Mouse (Mus musculus): ENCODE measurements around the gene Myocos. TPM values are rescaled to one million over a fixed set of nuclear protein-coding genes. Genes with fewer than 3 reads are reported as not detected.

The Myocos gene
- not detected in 2 replicates for polyA plus RNA-seq (2015; fragmentation: Nextera tagmentation; extraction: Ambion mirVana)

DNA sequence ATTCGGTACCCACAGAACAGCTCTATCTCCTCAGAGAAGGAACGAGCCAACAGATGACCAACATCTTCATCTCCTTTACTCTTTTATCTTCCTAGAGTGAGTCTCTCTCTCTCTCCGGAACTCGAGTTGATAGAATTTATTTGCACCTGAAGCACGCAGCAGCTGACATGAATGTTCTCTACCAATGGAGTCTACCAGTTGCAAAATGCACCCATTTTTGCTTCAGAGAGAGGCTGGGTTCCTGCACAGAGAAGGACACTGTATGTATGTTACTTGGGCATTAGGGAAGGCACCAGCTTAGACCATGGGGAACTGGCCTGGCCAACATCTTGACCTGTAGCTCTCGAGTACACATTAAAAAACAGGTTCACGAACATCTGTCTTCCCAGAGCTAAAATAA is at the start of gene Myocos:
Gene Myocos (minus strand): TSS at position 101 of the 400 bp plus-strand sequence.
- Histone ChIP-seq H3K9me3 (replicated peaks) (no peaks in the 10 kb centered on the region), H3K4me2 (no peak within 1 kb of the TSS), H3K36me3 (ENCODE audit: poor library complexity, severe bottlenecking) (no peaks in the 10 kb centered on the region), H3K27ac (no peak within 1 kb of the TSS), H3K4me1 (no peaks in the 10 kb centered on the region), H3K4me3 (no peak within 1 kb of the TSS), H3K27me3 (no peaks in the 10 kb centered on the region), H3K9ac (no peak within 1 kb of the TSS)
- 94% methylated on average over 7 of the region's 7 CpGs for WGBS
- no peak for ATAC-seq

DNA sequence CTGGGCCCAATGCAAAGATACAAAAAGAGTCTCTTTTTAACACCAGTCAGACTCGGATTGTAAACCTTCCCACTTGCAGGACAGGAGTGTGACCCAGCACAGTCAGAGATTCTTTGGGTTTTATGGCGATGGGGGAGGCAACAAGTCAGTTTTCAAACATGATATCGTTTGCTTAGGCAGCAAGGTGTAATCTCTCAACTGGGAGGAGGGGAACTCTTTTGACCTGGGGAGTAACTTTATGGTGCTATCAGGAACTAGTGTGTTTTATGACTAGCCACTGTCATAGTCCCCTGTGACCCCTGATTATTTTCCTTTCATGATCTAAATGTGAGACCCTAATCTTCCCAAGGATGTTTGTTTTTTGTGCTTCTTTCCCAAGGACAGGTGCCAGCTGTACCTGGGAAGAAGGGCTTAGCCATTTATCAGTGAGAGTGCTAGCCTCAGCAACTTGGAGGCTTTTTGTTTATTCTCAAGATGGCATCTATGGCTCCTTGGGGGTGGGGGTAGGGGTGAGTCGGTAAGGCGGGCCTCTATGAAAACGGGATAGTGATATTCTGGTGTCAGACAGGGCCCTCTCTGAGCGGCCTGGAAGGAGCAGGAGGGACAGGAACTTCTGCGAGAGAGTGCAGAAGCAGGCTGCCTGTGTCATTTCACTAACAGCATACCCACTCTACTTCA is 42.5 kb upstream of the Myocos start:
- no peak overlapping the region for H3K4me2 ChIP-seq
- H3K9me3 ChIP-seq (replicated peaks) = no peaks in the 10 kb centered on the region
- 89% methylated on average over 8 of the region's 8 CpGs for WGBS
- no peak overlapping the region for H3K4me3 ChIP-seq
- peaks cover 78% of the 10 kb centered on the region for H3K36me3 ChIP-seq (ENCODE audit: poor library complexity, severe bottlenecking)
- H3K27ac ChIP-seq = no peak overlapping the region
- H3K27me3 ChIP-seq = no peaks in the 10 kb centered on the region
- H3K9ac ChIP-seq = no peak overlapping the region
- no peaks in the 10 kb centered on the region for H3K4me1 ChIP-seq
- ATAC-seq = no peak

DNA sequence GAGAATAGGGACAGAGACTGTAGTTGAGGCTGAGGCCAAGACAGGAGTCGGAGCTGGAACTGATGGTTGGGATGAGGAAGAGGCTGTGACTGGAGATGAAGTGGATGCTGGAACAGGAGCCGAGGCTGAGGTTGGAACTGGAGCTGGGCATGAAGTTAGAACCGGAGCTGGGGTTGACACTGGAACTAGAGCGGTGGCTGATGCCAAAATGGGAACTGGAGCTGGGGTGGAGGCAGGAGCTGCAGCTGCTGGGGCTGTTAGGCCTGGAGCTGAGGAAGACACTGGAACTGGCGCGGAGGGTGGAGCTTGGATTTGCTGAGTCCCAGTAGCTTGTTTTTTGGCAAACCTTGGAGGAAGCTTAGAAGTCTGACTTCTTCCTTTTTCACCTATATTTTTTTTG is 39.8 kb upstream of the Myocos start:
- no peak for ATAC-seq
- H3K4me1 ChIP-seq = no peaks in the 10 kb centered on the region
- no peak overlapping the region for H3K4me2 ChIP-seq
- peaks cover 80% of the 10 kb centered on the region for H3K36me3 ChIP-seq (ENCODE audit: poor library complexity, severe bottlenecking)
- H3K27ac ChIP-seq = no peak overlapping the region
- H3K4me3 ChIP-seq = no peak overlapping the region
- 97% methylated on average over 6 of the region's 6 CpGs for WGBS
- no peaks in the 10 kb centered on the region for H3K27me3 ChIP-seq
- H3K9ac ChIP-seq = no peak overlapping the region
- no peaks in the 10 kb centered on the region for H3K9me3 ChIP-seq (replicated peaks)

DNA sequence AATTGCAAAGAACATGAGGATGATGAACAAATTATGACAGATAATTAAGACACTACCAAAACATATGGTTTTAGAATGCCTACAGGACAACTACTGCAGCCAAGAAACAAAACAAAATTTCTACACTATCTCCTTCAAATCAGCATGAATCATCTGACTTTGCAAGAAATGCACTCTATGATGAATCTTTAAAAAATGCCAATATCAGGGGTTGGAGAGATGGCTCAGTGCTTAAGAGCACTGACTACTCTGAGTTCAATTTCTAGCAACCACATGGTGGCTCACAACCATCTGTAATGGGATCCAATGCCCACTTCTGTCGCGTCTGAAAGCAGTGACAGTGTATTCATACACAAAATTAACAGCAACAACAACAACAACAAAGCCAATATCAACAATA is 35.7 kb upstream of the Myocos start:
- 92% methylated on average over 2 of the region's 2 CpGs for WGBS
- Histone ChIP-seq H3K4me3 (no peak overlapping the region), H3K27me3 (no peaks in the 10 kb centered on the region), H3K36me3 (ENCODE audit: poor library complexity, severe bottlenecking) (peaks cover 83% of the 10 kb centered on the region), H3K4me1 (no peaks in the 10 kb centered on the region), H3K9ac (no peak overlapping the region), H3K9me3 (replicated peaks) (no peaks in the 10 kb centered on the region), H3K4me2 (no peak overlapping the region), H3K27ac (no peak overlapping the region)
- no peak for ATAC-seq

DNA sequence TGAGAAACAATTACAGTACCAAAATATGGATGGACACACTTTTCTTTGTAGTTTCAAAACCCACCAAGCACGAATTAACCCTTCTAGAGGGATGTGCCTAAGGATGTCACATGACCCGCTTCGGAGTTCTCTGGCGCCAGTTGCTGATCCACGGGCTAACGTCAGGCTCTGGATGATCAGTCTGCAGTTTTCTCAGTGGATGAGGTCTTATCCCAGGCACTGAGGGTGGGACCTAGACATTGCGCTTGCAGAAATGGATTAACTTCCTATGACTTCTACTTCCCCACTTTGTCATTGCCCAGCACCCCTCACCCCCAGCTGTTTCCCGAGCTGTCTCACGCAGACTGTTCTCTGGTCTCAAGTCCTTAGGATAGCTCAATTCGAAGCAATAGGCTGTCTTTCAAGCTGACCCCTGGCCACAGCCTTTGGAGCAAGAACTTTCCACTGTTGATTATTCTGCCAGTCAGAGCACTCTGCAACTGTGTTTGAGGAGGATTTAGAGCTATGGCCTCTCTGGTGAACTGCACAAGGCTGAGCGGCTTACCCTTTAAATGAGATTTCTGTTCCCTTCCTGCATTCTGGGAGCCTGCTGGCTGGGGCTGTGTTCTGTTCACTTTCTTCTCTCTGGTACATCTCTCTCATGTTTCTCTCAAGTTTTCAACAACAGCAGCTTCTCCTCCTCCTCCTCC is 7.6 kb upstream of the Myocos start:
- ATAC-seq = peak; percentile 77
- H3K9me3 ChIP-seq (replicated peaks) = no peaks in the 10 kb centered on the region
- H3K4me2 ChIP-seq = peak overlapping the region; percentile 56
- H3K4me1 ChIP-seq = peaks cover 4% of the 10 kb centered on the region; the same call in 1 of the 2 replicates
- H3K27me3 ChIP-seq = no peaks in the 10 kb centered on the region
- 3% methylated on average over 11 of the region's 11 CpGs for WGBS
- H3K27ac ChIP-seq = no peak overlapping the region
- peak overlapping the region; percentile 55; the same call in 1 of the 2 replicates for H3K9ac ChIP-seq
- peaks cover 12% of the 10 kb centered on the region for H3K36me3 ChIP-seq (ENCODE audit: poor library complexity, severe bottlenecking)
- H3K4me3 ChIP-seq = peak overlapping the region; percentile 25; the same call in 1 of the 2 replicates

DNA sequence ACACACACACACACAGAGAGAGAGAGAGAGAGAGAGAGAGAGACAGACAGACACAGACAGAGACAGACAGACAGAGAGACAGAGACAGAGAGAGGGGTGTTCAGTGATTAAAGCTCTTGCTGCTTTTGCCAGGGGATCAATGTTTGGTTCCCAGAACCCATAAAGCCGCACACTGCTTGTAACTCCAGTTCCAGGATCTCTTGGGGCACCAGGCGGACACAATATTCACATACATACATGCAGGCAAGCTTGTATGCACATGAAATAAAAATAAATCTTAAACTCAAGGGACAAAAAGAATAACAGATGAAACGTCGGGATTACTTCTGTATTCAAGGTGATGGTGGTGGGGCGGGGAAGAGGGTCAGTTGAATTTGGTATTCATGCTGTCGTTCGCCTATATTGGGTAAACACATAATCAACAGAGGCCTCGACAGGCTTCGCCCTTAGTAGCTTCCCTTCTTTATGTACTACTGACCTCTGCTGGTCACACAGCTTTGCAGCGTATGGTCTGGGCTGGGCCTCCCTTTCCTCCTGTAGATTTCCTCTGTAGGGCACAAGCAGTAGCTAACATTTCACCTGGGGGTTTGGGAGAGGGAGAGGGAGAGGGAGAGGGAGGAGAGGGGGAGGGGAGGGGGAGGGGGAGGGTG is 6.9 kb upstream of the Myocos start:
- Histone ChIP-seq H3K9me3 (replicated peaks) (no peaks in the 10 kb centered on the region), H3K27me3 (no peaks in the 10 kb centered on the region), H3K9ac (no peak overlapping the region), H3K27ac (no peak overlapping the region), H3K4me1 (peaks cover 4% of the 10 kb centered on the region; the same call in 1 of the 2 replicates), H3K4me2 (peak overlapping the region; percentile 56; the same call in 1 of the 2 replicates), H3K36me3 (ENCODE audit: poor library complexity, severe bottlenecking) (peaks cover 5% of the 10 kb centered on the region; the same call in 1 of the 2 replicates), H3K4me3 (no peak overlapping the region)
- peak; percentile 98 for ATAC-seq
- WGBS = 14% methylated on average over 10 of the region's 10 CpGs

DNA sequence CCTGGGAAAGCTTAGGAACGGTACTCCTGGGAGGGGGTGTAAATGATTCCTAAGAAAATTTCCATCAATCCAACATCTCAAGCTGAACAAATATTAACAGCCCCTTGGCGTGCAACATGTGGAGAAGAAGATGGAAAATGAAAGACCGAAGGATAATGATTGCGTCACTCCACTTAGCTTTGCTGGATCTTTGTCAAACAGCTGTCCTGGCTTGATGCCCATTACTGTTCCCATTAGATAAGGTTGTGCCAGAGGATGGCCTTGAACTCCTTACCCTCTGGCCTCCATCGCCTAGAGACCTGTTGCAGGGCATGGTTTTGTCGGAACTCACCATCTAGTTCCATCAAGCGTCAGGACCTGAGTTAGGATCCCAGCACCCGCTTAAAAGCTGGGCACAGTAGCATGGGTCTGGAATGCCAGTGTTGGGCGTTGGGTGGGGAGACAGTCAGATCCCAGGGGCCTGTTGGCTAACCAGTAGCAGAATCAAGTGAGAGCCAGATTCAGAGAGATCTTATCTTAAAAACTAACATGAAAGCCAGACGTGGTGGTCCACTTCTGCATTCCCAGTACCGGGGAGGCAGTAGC is 2.3 kb upstream of the Myocos start:
- H3K27ac ChIP-seq = no peak overlapping the region
- 89% methylated on average over 11 of the region's 11 CpGs for WGBS
- no peak for ATAC-seq
- no peaks in the 10 kb centered on the region for H3K27me3 ChIP-seq
- H3K4me3 ChIP-seq = no peak overlapping the region
- H3K9ac ChIP-seq = no peak overlapping the region
- no peak overlapping the region for H3K4me2 ChIP-seq
- no peaks in the 10 kb centered on the region for H3K4me1 ChIP-seq
- no peaks in the 10 kb centered on the region for H3K9me3 ChIP-seq (replicated peaks)
- no peaks in the 10 kb centered on the region for H3K36me3 ChIP-seq (ENCODE audit: poor library complexity, severe bottlenecking)

DNA sequence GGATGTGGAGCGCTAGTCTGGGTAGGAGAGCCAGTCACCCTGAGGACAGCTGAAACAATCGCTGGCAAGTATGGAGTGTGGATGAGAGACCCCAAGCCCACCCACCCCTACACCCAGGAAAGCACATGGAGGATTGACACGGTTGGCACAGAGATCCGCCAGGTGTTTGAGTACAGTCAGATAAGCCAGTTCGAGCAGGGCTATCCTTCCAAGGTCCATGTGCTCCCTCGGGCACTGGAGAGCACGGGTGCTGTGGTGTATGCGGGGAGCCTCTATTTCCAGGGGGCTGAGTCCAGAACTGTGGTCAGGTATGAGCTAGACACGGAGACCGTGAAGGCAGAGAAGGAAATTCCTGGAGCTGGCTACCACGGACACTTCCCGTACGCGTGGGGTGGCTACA is 9.6 kb downstream of the Myocos start:
- H3K4me2 ChIP-seq = no peak overlapping the region
- no peaks in the 10 kb centered on the region for H3K27me3 ChIP-seq
- H3K9me3 ChIP-seq (replicated peaks) = no peaks in the 10 kb centered on the region
- no peaks in the 10 kb centered on the region for H3K4me1 ChIP-seq
- H3K36me3 ChIP-seq (ENCODE audit: poor library complexity, severe bottlenecking) = no peaks in the 10 kb centered on the region
- H3K4me3 ChIP-seq = no peak overlapping the region
- no peak overlapping the region for H3K9ac ChIP-seq
- ATAC-seq = no peak
- 97% methylated on average over 14 of the region's 14 CpGs for WGBS
- no peak overlapping the region for H3K27ac ChIP-seq

DNA sequence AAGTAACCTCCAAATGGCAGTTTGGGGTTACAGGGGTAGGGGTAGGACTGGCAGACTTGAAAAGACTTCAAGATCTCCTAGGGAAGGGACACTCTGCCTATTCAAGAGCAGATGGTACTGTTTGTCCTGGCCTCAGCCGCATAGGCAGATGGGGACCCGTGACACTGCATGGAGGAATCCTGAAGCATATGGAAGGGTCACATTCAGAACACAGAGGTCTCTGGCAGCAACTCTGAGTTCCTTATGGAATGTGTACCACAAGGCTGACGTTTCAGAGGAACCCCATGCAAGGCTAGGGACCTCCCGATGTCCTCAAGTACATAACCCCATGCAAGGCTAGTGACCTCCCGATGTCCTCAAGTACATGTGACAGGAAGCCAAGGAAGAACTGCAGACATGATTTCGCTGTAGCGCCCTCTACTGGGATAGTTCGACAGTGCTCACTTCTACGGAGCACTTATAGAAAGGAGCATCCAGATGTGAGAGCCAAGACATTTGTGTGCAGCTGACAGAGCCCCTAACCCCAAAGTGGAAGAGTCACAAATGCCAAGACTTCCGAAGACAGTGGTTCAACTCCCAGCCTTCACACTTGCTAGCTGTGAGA is 11.8 kb downstream of the Myocos start:
- Histone ChIP-seq H3K4me3 (no peak overlapping the region), H3K27me3 (no peaks in the 10 kb centered on the region), H3K9ac (no peak overlapping the region), H3K9me3 (replicated peaks) (no peaks in the 10 kb centered on the region), H3K36me3 (ENCODE audit: poor library complexity, severe bottlenecking) (no peaks in the 10 kb centered on the region), H3K27ac (no peak overlapping the region), H3K4me2 (no peak overlapping the region), H3K4me1 (no peaks in the 10 kb centered on the region)
- WGBS = 80% methylated on average over 10 of the region's 10 CpGs
- no peak for ATAC-seq

DNA sequence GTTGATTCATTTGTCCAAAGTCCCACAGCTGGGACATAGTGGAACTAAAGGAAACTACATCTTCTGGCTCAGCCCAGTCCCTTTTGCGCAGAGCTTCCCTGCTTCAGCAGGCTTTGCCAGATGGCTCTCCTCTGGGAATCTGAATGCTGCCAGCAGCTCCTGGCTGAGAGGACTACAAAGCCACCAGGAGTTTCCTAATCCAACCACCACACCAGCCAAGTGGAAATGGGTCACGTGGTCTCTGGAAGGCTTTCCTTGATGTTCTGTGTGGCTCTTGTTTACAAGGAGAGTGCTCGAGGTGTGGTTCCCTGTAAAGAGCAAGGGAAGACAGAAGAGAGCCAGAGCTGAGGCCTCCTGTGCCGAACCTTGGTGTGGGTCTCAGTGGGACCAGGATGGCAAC is 14.3 kb downstream of the Myocos start:
- Histone ChIP-seq H3K4me1 (no peaks in the 10 kb centered on the region), H3K9ac (no peak overlapping the region), H3K9me3 (replicated peaks) (no peaks in the 10 kb centered on the region), H3K27me3 (no peaks in the 10 kb centered on the region), H3K27ac (no peak overlapping the region), H3K4me3 (no peak overlapping the region), H3K36me3 (ENCODE audit: poor library complexity, severe bottlenecking) (no peaks in the 10 kb centered on the region), H3K4me2 (no peak overlapping the region)
- 40% methylated on average over 4 of the region's 4 CpGs for WGBS
- ATAC-seq = peak; percentile 66

DNA sequence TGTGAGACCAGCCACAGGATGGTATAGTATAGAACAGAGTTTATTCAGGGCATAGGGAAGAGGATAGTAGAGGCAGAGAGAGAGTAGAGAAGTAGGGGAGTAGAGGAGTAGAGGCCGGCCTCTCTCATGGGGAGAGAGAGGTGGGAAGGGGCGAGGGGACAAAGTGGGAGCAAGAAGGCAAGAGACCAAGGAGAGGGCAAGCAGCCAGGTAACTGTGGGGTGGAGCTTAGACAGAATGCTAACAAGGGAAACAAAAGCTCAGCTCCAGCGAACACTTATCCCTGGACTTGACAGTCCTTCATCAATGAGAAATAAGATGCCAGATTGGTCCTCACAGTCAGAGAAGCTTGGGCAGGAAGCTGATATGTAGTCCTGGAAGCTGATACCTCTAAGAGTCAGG is 15.4 kb downstream of the Myocos start:
- no peak overlapping the region for H3K4me3 ChIP-seq
- no peak overlapping the region for H3K4me2 ChIP-seq
- no peaks in the 10 kb centered on the region for H3K9me3 ChIP-seq (replicated peaks)
- no peaks in the 10 kb centered on the region for H3K4me1 ChIP-seq
- no peak overlapping the region for H3K9ac ChIP-seq
- ATAC-seq = no peak
- no peaks in the 10 kb centered on the region for H3K27me3 ChIP-seq
- 78% methylated on average over 3 of the region's 3 CpGs for WGBS
- no peaks in the 10 kb centered on the region for H3K36me3 ChIP-seq (ENCODE audit: poor library complexity, severe bottlenecking)
- H3K27ac ChIP-seq = no peak overlapping the region

DNA sequence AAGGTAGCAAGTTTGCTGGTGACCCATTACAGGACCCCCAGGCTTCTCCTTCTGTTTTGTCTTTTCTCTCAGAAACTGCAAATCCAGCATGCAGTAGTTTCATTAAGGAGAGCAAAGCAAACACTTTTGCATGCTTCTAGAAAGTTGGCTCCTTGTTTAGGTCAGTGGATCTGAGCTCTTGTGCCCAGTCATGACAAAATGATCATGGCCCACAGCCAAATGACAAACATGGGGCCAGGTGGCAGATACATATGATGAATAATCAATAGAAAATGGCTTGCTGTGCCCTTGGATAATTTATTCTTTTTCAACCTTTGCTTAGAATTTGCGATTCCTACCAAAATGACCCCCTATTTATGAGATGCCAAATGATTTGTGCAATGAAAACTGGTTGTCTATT is 18.2 kb downstream of the Myocos start:
- Histone ChIP-seq H3K27me3 (no peaks in the 10 kb centered on the region), H3K9ac (no peak overlapping the region), H3K36me3 (ENCODE audit: poor library complexity, severe bottlenecking) (no peaks in the 10 kb centered on the region), H3K27ac (no peak overlapping the region), H3K4me3 (no peak overlapping the region), H3K4me1 (no peaks in the 10 kb centered on the region), H3K9me3 (replicated peaks) (no peaks in the 10 kb centered on the region), H3K4me2 (no peak overlapping the region)
- WGBS = 94% methylated on average over 1 of the region's 1 CpGs
- ATAC-seq = no peak
